Mouse (Mus musculus): Measurements from ENCODE around the gene Stx1a. TPM values are rescaled to one million over a fixed set of nuclear protein-coding genes. Genes with fewer than 3 reads are reported as not detected.
A peak's percentile ranks its signal among the peaks of the same experiment; 100 is the strongest.

Gene Stx1a
- polyA plus RNA-seq, 1 experiment, result 23.7 TPM

- H3K4me3 ChIP-seq (ENCODE audit: control insufficient read depth, insufficient read depth, low read length), result no peak overlapping the region
- no peak for DNase-seq
- WGBS, result 95% methylated on average over 14 of the region's 14 CpGs
- no peaks in the 10 kb centered on the region for H3K36me3 ChIP-seq (ENCODE audit: control insufficient read depth, insufficient read depth, low read length)
- peaks cover 8% of the 10 kb centered on the region for H3K4me1 ChIP-seq (replicated peaks; ENCODE audit: control insufficient read depth, insufficient read depth, low read length)
- no peak overlapping the region for H3K27ac ChIP-seq (ENCODE audit: control insufficient read depth, insufficient read depth, low read length)
- H3K27me3 ChIP-seq (ENCODE audit: control insufficient read depth, insufficient read depth, low read length), result no peaks in the 10 kb centered on the region; the same call in 1 of the 2 replicates
- TF ChIP-seq POLR2A (IDR thresholded peaks at IDR 0.05; ENCODE audit: control insufficient read depth, extremely low read depth, insufficient read depth, low read length, poor library complexity), result no peak
- TF ChIP-seq CTCF (IDR thresholded peaks at IDR 0.05; ENCODE audit: borderline replicate concordance, control insufficient read depth, extremely low read depth, insufficient read depth, low read length, poor library complexity), result no peak
Observed at GRCm38 (mm10) chr5:135076368-135076767, 53.1 kb downstream of the Stx1a start.

DNA sequence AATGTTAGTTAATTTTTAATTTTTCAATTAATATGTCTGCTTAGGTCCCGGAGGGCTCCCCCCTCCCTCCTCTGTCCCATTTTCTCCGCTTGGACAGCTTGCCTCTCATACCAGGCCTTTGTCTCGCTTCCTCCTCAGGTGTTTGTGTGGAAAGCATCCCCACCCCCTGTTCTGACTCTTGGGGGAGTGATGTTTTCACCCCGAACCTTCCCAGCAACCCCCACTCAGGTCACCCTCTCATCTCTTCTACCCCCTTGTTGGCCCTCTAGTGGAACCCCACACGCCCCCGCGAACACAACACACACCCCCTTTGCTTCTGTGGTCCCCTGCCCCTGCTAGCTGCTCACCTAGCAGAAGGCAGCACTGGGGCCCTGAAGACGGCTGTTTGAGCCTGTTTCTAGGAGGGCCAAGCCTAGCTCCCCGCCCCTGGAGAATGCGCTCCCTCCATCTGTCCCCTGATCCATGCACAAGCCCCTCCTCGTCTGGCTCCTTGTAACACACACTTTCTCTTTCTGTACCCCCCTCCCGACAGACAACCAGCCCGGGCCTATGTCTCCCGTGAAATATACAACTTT is 53.7 kb downstream of the Stx1a start:
- Histone ChIP-seq H3K4me3 (ENCODE audit: control insufficient read depth, insufficient read depth, low read length) (no peak overlapping the region), H3K36me3 (ENCODE audit: control insufficient read depth, insufficient read depth, low read length) (no peaks in the 10 kb centered on the region), H3K27me3 (ENCODE audit: control insufficient read depth, insufficient read depth, low read length) (no peaks in the 10 kb centered on the region; the same call in 1 of the 2 replicates), H3K27ac (ENCODE audit: control insufficient read depth, insufficient read depth, low read length) (no peak overlapping the region), H3K4me1 (replicated peaks; ENCODE audit: control insufficient read depth, insufficient read depth, low read length) (peaks cover 8% of the 10 kb centered on the region)
- TF ChIP-seq POLR2A (IDR thresholded peaks at IDR 0.05; ENCODE audit: control insufficient read depth, extremely low read depth, insufficient read depth, low read length, poor library complexity) (no peak), CTCF (IDR thresholded peaks at IDR 0.05; ENCODE audit: borderline replicate concordance, control insufficient read depth, extremely low read depth, insufficient read depth, low read length, poor library complexity) (no peak)
- DNase-seq, result no peak
- WGBS, result 66% methylated on average over 14 of the region's 14 CpGs

- Histone ChIP-seq H3K36me3 (ENCODE audit: control insufficient read depth, insufficient read depth, low read length) (no peaks in the 10 kb centered on the region), H3K4me3 (ENCODE audit: control insufficient read depth, insufficient read depth, low read length) (peak within 1 kb of the TSS; percentile 45), H3K27me3 (ENCODE audit: control insufficient read depth, insufficient read depth, low read length) (no peaks in the 10 kb centered on the region; the same call in 1 of the 2 replicates), H3K27ac (ENCODE audit: control insufficient read depth, insufficient read depth, low read length) (no peak within 1 kb of the TSS), H3K4me1 (replicated peaks; ENCODE audit: control insufficient read depth, insufficient read depth, low read length) (peaks cover 8% of the 10 kb centered on the region)
- peak; percentile 93 for TF ChIP-seq CTCF (IDR thresholded peaks at IDR 0.05; ENCODE audit: borderline replicate concordance, control insufficient read depth, extremely low read depth, insufficient read depth, low read length, poor library complexity)
- TF ChIP-seq POLR2A (IDR thresholded peaks at IDR 0.05; ENCODE audit: control insufficient read depth, extremely low read depth, insufficient read depth, low read length, poor library complexity), result no peak
- DNase-seq, result peak; percentile 88
- WGBS, result 2% methylated on average over 79 of the region's 83 CpGs
Observed at GRCm38 (mm10) chr5:135077564-135078481, 54.5 kb downstream of the Stx1a start, which contains the start of gene Vps37d. Vps37d (minus strand) TSS chr5:135078266.

GRCm38 (mm10) chr5:135078482-135078810 is 55.2 kb downstream of the Stx1a start:
- Histone ChIP-seq H3K4me1 (replicated peaks; ENCODE audit: control insufficient read depth, insufficient read depth, low read length) (peaks cover 8% of the 10 kb centered on the region), H3K27me3 (ENCODE audit: control insufficient read depth, insufficient read depth, low read length) (no peaks in the 10 kb centered on the region; the same call in 1 of the 2 replicates), H3K27ac (ENCODE audit: control insufficient read depth, insufficient read depth, low read length) (no peak overlapping the region), H3K36me3 (ENCODE audit: control insufficient read depth, insufficient read depth, low read length) (no peaks in the 10 kb centered on the region), H3K4me3 (ENCODE audit: control insufficient read depth, insufficient read depth, low read length) (peak overlapping the region; percentile 15; the same call in 1 of the 2 replicates)
- no peak for TF ChIP-seq CTCF (IDR thresholded peaks at IDR 0.05; ENCODE audit: borderline replicate concordance, control insufficient read depth, extremely low read depth, insufficient read depth, low read length, poor library complexity)
- TF ChIP-seq POLR2A (IDR thresholded peaks at IDR 0.05; ENCODE audit: control insufficient read depth, extremely low read depth, insufficient read depth, low read length, poor library complexity), result no peak
- no peak for DNase-seq
- 5% methylated on average over 11 of the region's 11 CpGs for WGBS

- no peak for TF ChIP-seq CTCF (IDR thresholded peaks at IDR 0.05; ENCODE audit: borderline replicate concordance, control insufficient read depth, extremely low read depth, insufficient read depth, low read length, poor library complexity)
- TF ChIP-seq POLR2A (IDR thresholded peaks at IDR 0.05; ENCODE audit: control insufficient read depth, extremely low read depth, insufficient read depth, low read length, poor library complexity), result no peak
- WGBS, result 96% methylated on average over 2 of the region's 2 CpGs
- no peak overlapping the region for H3K4me3 ChIP-seq (ENCODE audit: control insufficient read depth, insufficient read depth, low read length)
- DNase-seq, result no peak
- peaks cover 8% of the 10 kb centered on the region for H3K4me1 ChIP-seq (replicated peaks; ENCODE audit: control insufficient read depth, insufficient read depth, low read length)
- no peaks in the 10 kb centered on the region; the same call in 1 of the 2 replicates for H3K27me3 ChIP-seq (ENCODE audit: control insufficient read depth, insufficient read depth, low read length)
- no peaks in the 10 kb centered on the region for H3K36me3 ChIP-seq (ENCODE audit: control insufficient read depth, insufficient read depth, low read length)
- H3K27ac ChIP-seq (ENCODE audit: control insufficient read depth, insufficient read depth, low read length), result no peak overlapping the region
Observed at GRCm38 (mm10) chr5:135079578-135079977, 56.3 kb downstream of the Stx1a start.

- Histone ChIP-seq H3K27ac (ENCODE audit: control insufficient read depth, insufficient read depth, low read length) (no peak overlapping the region), H3K36me3 (ENCODE audit: control insufficient read depth, insufficient read depth, low read length) (no peaks in the 10 kb centered on the region), H3K27me3 (ENCODE audit: control insufficient read depth, insufficient read depth, low read length) (no peaks in the 10 kb centered on the region; the same call in 1 of the 2 replicates), H3K4me3 (ENCODE audit: control insufficient read depth, insufficient read depth, low read length) (no peak overlapping the region), H3K4me1 (replicated peaks; ENCODE audit: control insufficient read depth, insufficient read depth, low read length) (peaks cover 8% of the 10 kb centered on the region)
- no peak for DNase-seq
- TF ChIP-seq POLR2A (IDR thresholded peaks at IDR 0.05; ENCODE audit: control insufficient read depth, extremely low read depth, insufficient read depth, low read length, poor library complexity) (no peak), CTCF (IDR thresholded peaks at IDR 0.05; ENCODE audit: borderline replicate concordance, control insufficient read depth, extremely low read depth, insufficient read depth, low read length, poor library complexity) (no peak)
- 88% methylated on average over 5 of the region's 5 CpGs for WGBS
Observed at GRCm38 (mm10) chr5:135080539-135080938, 57.3 kb downstream of the Stx1a start.
